Mouse (Mus musculus) liver, postnatal 0 days (tissue): ENCODE measurements around the gene Zfp91. TPM values are rescaled to one million over a fixed set of nuclear protein-coding genes. Genes with fewer than 3 reads are reported as not detected.

Experiments
- ATAC-seq: fragments of 200-750 bp; cut with Nextera tagmentation; 2 replicates; pipeline ENCODE4 v1.8.0; 2017; ENCODE audit warnings: mild to moderate bottlenecking, moderate library complexity
- DNase-seq: peaks from one replicate; pipeline ENCODE4 v3.0.0-alpha.2; 2016
- H3K27ac ChIP-seq: fragments of 300-500 bp; sonication (generic); 2 replicates; pipeline ENCODE4 v1.5.1; 2014; ENCODE audit warnings: antibody characterized with exemption, moderate library complexity, mild to moderate bottlenecking, low read depth
- H3K27me3 ChIP-seq: fragments of 300-500 bp; sonication (generic); 2 replicates; pipeline ENCODE4 v1.6.1; 2014; ENCODE audit warnings: low read length, control low read depth, mixed read lengths; ENCODE audit not compliant: insufficient read depth
- H3K36me3 ChIP-seq: fragments of 300-500 bp; sonication (generic); replicated peaks from 2 replicates; pipeline ENCODE4 v1.6.1; 2014; ENCODE audit warnings: mild to moderate bottlenecking, control low read depth, low read length, moderate library complexity, mixed read lengths; ENCODE audit not compliant: insufficient read depth
- H3K4me1 ChIP-seq: fragments of 300-500 bp; sonication (generic); 2 replicates; pipeline ENCODE4 v1.6.1; 2014; ENCODE audit warnings: antibody characterized with exemption, mild to moderate bottlenecking, control low read depth; ENCODE audit not compliant: insufficient read depth
- H3K4me2 ChIP-seq: fragments of 300-500 bp; sonication (generic); 2 replicates; pipeline ENCODE4 v1.6.1; 2014; ENCODE audit warnings: low read depth, mild to moderate bottlenecking, low read length, moderate library complexity, mixed read lengths
- H3K4me3 ChIP-seq: fragments of 300-500 bp; sonication (generic); 2 replicates; pipeline ENCODE4 v1.5.1; 2014; ENCODE audit warnings: low read depth, low read length
- H3K9ac ChIP-seq: fragments of 300-500 bp; sonication (generic); replicated peaks from 2 replicates; pipeline ENCODE4 v1.6.1; 2014; ENCODE audit warnings: mild to moderate bottlenecking, moderate library complexity
- H3K9me3 ChIP-seq: fragments of 300-500 bp; sonication (generic); 2 replicates; pipeline ENCODE4 v1.6.1; 2016; ENCODE audit warnings: mild to moderate bottlenecking, control low read depth, low read length, mixed read lengths
- CTCF ChIP-seq: sonication (generic); IDR thresholded peaks from 2 replicates; pipeline ENCODE4 v1.5.1; 2016; ENCODE audit warnings: antibody characterized with exemption, low read depth
- EP300 ChIP-seq: IDR thresholded peaks from 2 replicates; pipeline ENCODE4 v1.6.1; 2016; ENCODE audit warnings: antibody characterized with exemption, low read depth, mild to moderate bottlenecking
- WGBS: fragments of 180-500 bp; shearing (Covaris S2); extraction: QIAGEN DNeasy Blood & Tissue Kit; methylation state at CpG from one replicate; pipeline ENCODE4 v1.1.7; 2014; ENCODE audit not compliant: insufficient replicate concordance; 5-methylcytosine and 5-hydroxymethylcytosine counted together
- polyA plus RNA-seq: library from polyadenylated mRNA; unstranded; fragments of >200 nt; fragmentation: Nextera tagmentation; extraction: Ambion mirVana; gene quantifications from 2 replicates; pipeline ENCODE4 v1.2.1, GENCODE M21; 2015

Gene Zfp91
- polyA plus RNA-seq, 1 experiment from 2014 or later: 7.0 TPM

- WGBS: 91% methylated on average over 2 of the region's 2 CpGs
These were observed 9.0 kb downstream of the Zfp91 start for GRCm38 (mm10) chr19:12786803-12787395.

GRCm38 (mm10) chr19:12780437-12780836 lies 15.5 kb downstream of the Zfp91 start:
- DNase-seq (no peak), ATAC-seq (no peak)
- H3K4me1 ChIP-seq: peaks cover 9% of the 10 kb centered on the region
- H3K27ac ChIP-seq: no peak overlapping the region
- H3K9ac ChIP-seq: no peak overlapping the region
- TF ChIP-seq EP300 (no peak), CTCF (no peak)
- no peak overlapping the region for H3K4me3 ChIP-seq
- H3K9me3 ChIP-seq: no peaks in the 10 kb centered on the region
- no peaks in the 10 kb centered on the region for H3K27me3 ChIP-seq
- peaks cover 25% of the 10 kb centered on the region for H3K36me3 ChIP-seq
- no peak overlapping the region for H3K4me2 ChIP-seq

More at GRCm38 (mm10) chr19:12786803-12787395, 9.0 kb downstream of the Zfp91 start:
- no peaks in the 10 kb centered on the region for H3K27me3 ChIP-seq
- no peak overlapping the region for H3K4me3 ChIP-seq
- H3K4me2 ChIP-seq: no peak overlapping the region
- no peak for ATAC-seq
- H3K4me1 ChIP-seq: peaks cover 11% of the 10 kb centered on the region
- no peak for DNase-seq
- no peak overlapping the region for H3K27ac ChIP-seq
- peaks cover 6% of the 10 kb centered on the region for H3K36me3 ChIP-seq
- H3K9ac ChIP-seq: no peak overlapping the region
- TF ChIP-seq CTCF (no peak), EP300 (no peak)
- no peaks in the 10 kb centered on the region for H3K9me3 ChIP-seq

GRCm38 (mm10) chr19:12770888-12771287 lies 25.0 kb downstream of the Zfp91 start:
- no peak overlapping the region for H3K4me3 ChIP-seq
- H3K9me3 ChIP-seq: no peaks in the 10 kb centered on the region
- no peaks in the 10 kb centered on the region for H3K27me3 ChIP-seq
- H3K9ac ChIP-seq: no peak overlapping the region
- H3K27ac ChIP-seq: no peak overlapping the region
- ATAC-seq (no peak), DNase-seq (no peak)
- no peak overlapping the region for H3K4me2 ChIP-seq
- 87% methylated on average over 5 of the region's 5 CpGs for WGBS
- H3K36me3 ChIP-seq: peaks cover 59% of the 10 kb centered on the region
- no peak for TF ChIP-seq EP300
- no peak for TF ChIP-seq CTCF
- no peaks in the 10 kb centered on the region for H3K4me1 ChIP-seq

- no peaks in the 10 kb centered on the region for H3K27me3 ChIP-seq
- H3K4me2 ChIP-seq: no peak within 1 kb of the TSS
- peaks cover 55% of the 10 kb centered on the region for H3K36me3 ChIP-seq
- DNase-seq (no peak), ATAC-seq (no peak)
- no peak for TF ChIP-seq EP300
- TF ChIP-seq CTCF: no peak
- H3K4me3 ChIP-seq: no peak within 1 kb of the TSS
- no peaks in the 10 kb centered on the region for H3K9me3 ChIP-seq
- no peak within 1 kb of the TSS for H3K27ac ChIP-seq
- H3K4me1 ChIP-seq: no peaks in the 10 kb centered on the region
- WGBS: 80% methylated on average over 7 of the region's 7 CpGs
- H3K9ac ChIP-seq: no peak within 1 kb of the TSS
These were observed 30.6 kb downstream of the Zfp91 start, which contains the start of gene Cntf for GRCm38 (mm10) chr19:12765308-12765707. Cntf (minus strand) TSS chr19:12765632.

- TF ChIP-seq CTCF: peak; percentile 60
- TF ChIP-seq EP300: no peak
- DNase-seq (no peak), ATAC-seq (no peak)
- peaks cover 27% of the 10 kb centered on the region for H3K36me3 ChIP-seq
- no peaks in the 10 kb centered on the region for H3K9me3 ChIP-seq
- no peak overlapping the region for H3K4me3 ChIP-seq
- H3K27me3 ChIP-seq: no peaks in the 10 kb centered on the region
- no peak overlapping the region for H3K9ac ChIP-seq
- no peaks in the 10 kb centered on the region for H3K4me1 ChIP-seq
- no peak overlapping the region for H3K27ac ChIP-seq
- 55% methylated on average over 2 of the region's 2 CpGs for WGBS
- no peak overlapping the region for H3K4me2 ChIP-seq
These were observed 33.5 kb downstream of the Zfp91 start for GRCm38 (mm10) chr19:12762212-12763130.

GRCm38 (mm10) chr19:12759656-12760055 lies 36.3 kb downstream of the Zfp91 start:
- no peaks in the 10 kb centered on the region for H3K9me3 ChIP-seq
- no peaks in the 10 kb centered on the region for H3K27me3 ChIP-seq
- DNase-seq: no peak
- H3K9ac ChIP-seq: no peak overlapping the region
- TF ChIP-seq EP300: no peak
- H3K4me2 ChIP-seq: no peak overlapping the region
- H3K36me3 ChIP-seq: peaks cover 13% of the 10 kb centered on the region
- no peak overlapping the region for H3K27ac ChIP-seq
- H3K4me3 ChIP-seq: no peak overlapping the region
- WGBS: 88% methylated on average over 2 of the region's 2 CpGs
- ATAC-seq: no peak
- H3K4me1 ChIP-seq: no peaks in the 10 kb centered on the region
